Mouse (Mus musculus): Measurements from ENCODE around the gene Tmem63a.

GRCm38 (mm10) chr1:180945001-180945980 lies 3.1 kb downstream of the Tmem63a start:
- no peak for TF ChIP-seq MYOG (IDR thresholded peaks at IDR 0.05; ENCODE audit: control insufficient read depth, extremely low read depth, insufficient read length)
- no peak for TF ChIP-seq MAX (IDR thresholded peaks at IDR 0.05)
- TF ChIP-seq CTCF (IDR thresholded peaks at IDR 0.05; ENCODE audit: control insufficient read depth, insufficient read depth, insufficient read length), result no peak
- TF ChIP-seq CEBPB (IDR thresholded peaks at IDR 0.05; ENCODE audit: low read depth), result no peak
- no peak for TF ChIP-seq USF1 (IDR thresholded peaks at IDR 0.05; ENCODE audit: low read depth)

Measured in C2C12 (cell line).